Mouse (Mus musculus) heart, adult 2 months (tissue): ENCODE measurements around the gene Spta1.

Experiments used
- CTCF ChIP-seq: fragments of 200-600 bp; IDR thresholded peaks from 2 replicates; pipeline ENCODE4 v1.8.1; 2022; ENCODE audit warnings: antibody characterized with exemption, mild to moderate bottlenecking, moderate library complexity
- EP300 ChIP-seq: fragments of 200-500 bp; IDR thresholded peaks from 2 replicates; pipeline ENCODE4 v1.6.1; 2011; ENCODE audit warnings: low read depth, low read length, control low read depth; ENCODE audit not compliant: insufficient read depth

DNA sequence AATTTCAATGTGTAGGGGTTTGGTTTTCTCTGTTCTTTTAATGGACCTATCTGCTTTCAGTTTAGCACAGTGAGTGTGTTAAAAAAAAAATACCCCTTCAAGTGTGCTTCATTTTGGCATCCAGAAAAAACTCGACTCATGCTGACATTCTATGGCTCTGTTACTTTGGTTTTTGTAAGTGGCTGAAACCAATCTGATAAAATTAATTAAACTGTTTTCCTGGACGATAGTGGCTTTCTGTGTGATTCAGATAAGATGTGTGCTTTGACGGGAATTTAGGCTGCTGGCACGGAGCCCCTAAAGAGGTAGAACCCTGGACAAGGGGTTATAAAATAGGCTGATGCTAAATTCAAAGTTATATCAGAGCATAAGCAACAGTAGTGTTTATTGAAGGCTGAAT is 96.6 kb downstream of the Spta1 start:
- TF ChIP-seq EP300 (no peak), CTCF (no peak)
